Mouse (Mus musculus) lung, postnatal 4 days (tissue): ENCODE data around the gene Glt1d1.
"Not testable (repeated sequence)": the region's sequence is repeated elsewhere in the genome, so short reads cannot be mapped to it uniquely, and the experiment has no call there.

ENCODE experiments used
- DNase-seq, 2 experiments: peaks; one replicate each; pipeline ENCODE4 v3.0.0; 2021

Gene Glt1d1

GRCm38 (mm10) chr5:127700156-127700555 is 68.1 kb downstream of the Glt1d1 start:
- DNase-seq: no peak

GRCm38 (mm10) chr5:127703609-127704180 is 71.6 kb downstream of the Glt1d1 start:
- DNase-seq: no peak

- no peak for DNase-seq
Measured at GRCm38 (mm10) chr5:127705225-127705624, 73.2 kb downstream of the Glt1d1 start.

- DNase-seq: no peak
Measured at GRCm38 (mm10) chr5:127705976-127706375, 73.9 kb downstream of the Glt1d1 start.

DNA sequence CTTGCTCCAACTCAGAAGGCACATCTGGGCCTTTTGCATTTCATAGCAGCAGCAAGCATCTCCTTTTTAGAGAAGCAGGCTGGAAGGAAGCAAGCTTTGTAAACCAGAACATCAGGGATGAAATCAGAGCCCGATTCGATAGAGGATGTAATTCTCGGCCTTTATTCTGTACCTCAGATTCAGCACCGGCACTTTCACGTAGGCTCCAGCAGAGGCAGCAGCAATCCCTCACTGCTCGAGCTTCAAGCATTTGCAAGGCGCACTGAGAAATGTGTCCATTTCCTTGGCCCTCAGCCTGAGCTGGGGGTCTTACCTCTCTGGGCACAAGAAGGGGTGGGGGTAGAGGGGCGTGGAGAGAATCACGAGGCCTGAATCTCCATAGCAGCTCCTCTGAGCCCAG is 76.1 kb downstream of the Glt1d1 start:
- no peak for DNase-seq

- no peak for DNase-seq
Measured at GRCm38 (mm10) chr5:127714783-127715704, 83.0 kb downstream of the Glt1d1 start.

GRCm38 (mm10) chr5:127720591-127721379 is 88.7 kb downstream of the Glt1d1 start:
- DNase-seq: peak; percentile 41 to 48

- DNase-seq: not testable (repeated sequence)
Measured at GRCm38 (mm10) chr5:127722171-127722570, 90.1 kb downstream of the Glt1d1 start.

DNA sequence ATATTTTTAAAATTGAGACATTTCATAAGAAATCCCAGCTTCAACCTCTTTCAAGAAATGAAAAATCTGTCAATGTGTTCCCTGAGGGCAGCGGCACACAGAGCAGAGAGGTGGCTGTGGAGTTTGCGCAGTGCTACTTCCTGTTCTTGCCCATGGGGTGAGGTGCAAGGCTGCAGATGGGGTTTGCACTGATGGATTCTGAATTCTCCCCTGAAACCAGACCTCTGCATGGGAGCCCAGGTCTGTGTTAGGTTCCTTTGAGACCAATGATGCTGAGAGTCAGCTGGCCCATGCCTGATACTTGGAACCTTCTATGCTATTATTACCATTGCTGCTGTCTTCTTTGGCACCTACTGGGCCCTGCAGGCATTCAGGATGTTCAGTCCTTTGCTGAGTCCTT is 98.3 kb downstream of the Glt1d1 start:
- DNase-seq: no peak

DNA sequence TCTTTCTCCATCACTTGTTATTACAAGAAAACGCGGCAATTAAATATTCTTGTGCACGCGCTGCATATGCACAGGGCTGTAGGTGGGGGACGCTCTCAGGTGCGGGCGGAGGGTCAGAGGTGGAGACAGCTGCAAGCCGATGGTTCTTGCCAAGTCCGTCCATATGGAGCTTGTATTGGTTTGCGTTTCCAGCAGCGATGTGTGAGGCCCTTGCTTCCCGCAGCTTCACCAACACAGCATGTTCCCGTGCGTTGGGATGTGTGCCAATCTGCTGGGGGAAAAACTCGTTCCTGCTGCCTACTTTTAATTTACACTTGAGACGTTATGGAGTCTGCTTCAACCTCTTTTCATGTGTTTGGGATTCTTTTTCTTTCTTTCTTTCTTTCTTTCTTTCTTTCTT is 109.3 kb downstream of the Glt1d1 start:
- DNase-seq: no peak

GRCm38 (mm10) chr5:127749540-127749939 is 117.5 kb downstream of the Glt1d1 start:
- DNase-seq: not testable (repeated sequence)

DNA sequence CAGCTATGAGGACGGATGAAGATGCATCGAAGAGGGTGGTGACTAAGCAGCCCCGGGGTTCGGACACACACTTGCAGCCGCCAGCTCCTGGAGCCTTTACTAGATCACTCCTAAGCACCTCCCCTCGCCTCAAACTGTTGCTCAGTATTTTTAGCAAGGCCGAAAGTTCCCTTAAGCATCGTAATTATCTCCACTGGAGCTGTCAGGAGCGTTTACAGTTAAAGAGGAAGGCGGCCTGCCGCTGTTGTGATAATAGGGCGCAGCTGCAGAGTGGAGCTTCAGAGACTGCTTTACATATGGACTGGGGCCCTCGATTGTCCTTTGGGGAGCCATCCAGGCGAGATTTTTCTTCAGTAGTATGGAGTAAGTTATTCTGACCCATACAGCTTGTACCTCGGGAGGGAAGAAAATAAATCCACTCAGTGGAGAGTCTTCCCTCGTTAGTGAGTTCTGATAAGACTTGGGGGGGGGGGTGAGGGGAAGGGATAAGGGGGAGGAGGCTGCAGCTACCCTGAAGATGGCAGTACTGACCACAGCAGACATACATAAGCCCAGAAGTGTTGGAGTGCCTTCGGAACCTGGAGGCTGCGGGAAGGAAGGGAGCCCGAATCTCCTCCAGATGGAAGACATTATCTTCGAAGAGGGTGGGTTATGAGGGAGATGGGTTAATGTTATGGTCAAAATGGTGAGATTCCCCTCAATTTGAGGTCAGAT is 119.4 kb downstream of the Glt1d1 start:
- DNase-seq: no peak

- no peak for DNase-seq
Measured at GRCm38 (mm10) chr5:127755594-127755993, 123.5 kb downstream of the Glt1d1 start.

DNA sequence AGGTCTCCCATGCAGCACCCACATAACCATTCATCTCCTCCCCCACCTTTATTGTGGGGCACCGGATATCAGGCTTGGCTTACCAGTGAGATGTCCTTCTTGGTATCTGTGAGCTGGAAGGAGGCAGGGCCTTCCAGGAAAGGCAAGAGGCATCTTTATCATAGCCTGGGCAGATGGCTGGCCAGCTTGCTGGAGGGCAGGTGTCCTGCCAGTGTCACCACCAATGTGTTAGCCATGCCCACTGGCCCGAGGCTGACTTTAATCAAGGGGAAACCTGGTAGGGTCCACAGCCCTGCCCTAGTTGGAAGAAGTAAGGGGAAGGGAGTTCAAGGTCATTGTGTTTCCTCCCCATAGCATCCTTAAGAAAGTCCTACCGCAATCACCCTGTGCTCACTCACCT is 123.9 kb downstream of the Glt1d1 start:
- DNase-seq: no peak

DNA sequence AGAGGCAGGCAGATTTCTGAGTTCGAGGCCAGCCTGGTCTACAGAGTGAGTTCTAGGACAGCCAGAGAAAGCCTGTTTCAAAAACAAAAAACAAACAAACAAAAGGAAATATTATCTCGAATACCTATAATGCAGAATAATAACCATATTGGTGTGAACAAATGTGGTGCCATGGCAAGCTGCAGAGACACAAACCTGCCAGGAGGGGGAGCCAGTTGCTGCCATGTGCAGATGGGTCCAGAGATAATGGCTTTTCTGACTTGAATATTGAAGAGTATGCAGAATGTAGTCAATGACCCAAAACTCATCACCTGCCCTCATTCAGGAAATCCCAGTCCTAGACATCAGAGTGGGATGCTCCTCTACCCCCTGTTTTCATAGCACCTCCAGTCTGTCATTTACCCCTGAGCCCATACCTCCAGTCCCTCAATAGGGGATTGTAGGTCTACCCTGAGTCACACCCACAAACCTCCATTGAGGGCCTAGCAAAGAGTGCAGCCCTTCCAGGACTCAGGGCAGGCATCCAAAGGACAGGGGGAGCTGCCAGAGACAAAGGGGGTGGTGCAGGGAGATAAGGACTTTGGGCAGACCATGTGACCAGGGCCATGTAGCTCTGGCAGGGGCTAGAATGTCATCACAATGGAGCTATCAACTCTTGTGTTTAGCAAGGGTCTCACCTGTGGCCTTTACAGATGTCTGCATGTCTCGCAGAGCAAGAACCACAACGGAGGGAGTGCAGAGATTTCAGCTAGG is 124.8 kb downstream of the Glt1d1 start:
- DNase-seq: no peak

DNA sequence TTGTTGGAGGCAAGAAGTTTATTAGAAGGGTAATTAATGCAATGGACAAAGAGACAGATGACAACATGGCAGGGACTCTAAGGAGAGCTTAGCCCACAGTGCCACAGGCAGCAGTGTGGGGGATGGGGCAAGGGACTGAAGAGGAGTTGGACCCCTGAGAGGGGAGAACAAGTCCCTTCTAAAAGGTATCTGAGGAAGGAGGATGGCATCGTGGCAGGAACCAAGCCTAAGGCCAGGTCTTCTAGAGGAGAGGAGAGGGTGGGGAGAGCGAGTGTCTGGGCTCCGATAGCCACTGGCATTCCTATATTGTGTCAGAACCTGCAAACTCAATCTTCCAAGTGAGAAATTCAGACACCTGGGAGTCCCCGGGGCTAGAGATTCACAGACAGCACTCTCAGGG is 126.5 kb downstream of the Glt1d1 start:
- DNase-seq: no peak
